Mouse (Mus musculus): Measurements from ENCODE around the gene Smco2. TPM values are rescaled to one million over a fixed set of nuclear protein-coding genes. Genes with fewer than 3 reads are reported as not detected.

Smco2 gene
- polyA plus RNA-seq (2012; rRNA removed), result not detected in 2 replicates

- Histone ChIP-seq H3K4me3 (ENCODE audit: extremely low read depth, insufficient read depth, insufficient read length) (no peak within 1 kb of the TSS), H3K4me1 (ENCODE audit: control insufficient read depth, insufficient read depth, insufficient read length) (no peaks in the 10 kb centered on the region; the same call in 1 of the 2 replicates), H3K27me3 (ENCODE audit: control insufficient read depth, insufficient read depth, low read length) (no peaks in the 10 kb centered on the region), H3K36me3 (ENCODE audit: control insufficient read depth, insufficient read depth, low read length) (no peaks in the 10 kb centered on the region), H3K27ac (ENCODE audit: insufficient read depth, low read length) (no peak within 1 kb of the TSS)
- WGBS, result 84% methylated on average over 4 of the region's 4 CpGs
- DNase-seq (ENCODE audit: low read depth in 1 of 2, low spot score in 2 of 2), result no peak
- TF ChIP-seq CTCF (IDR thresholded peaks at IDR 0.05; ENCODE audit: extremely low read depth, insufficient read depth, insufficient read length, insufficient replicate concordance) (no peak), POLR2A (IDR thresholded peaks at IDR 0.05; ENCODE audit: low read depth, low read length) (no peak)
These were observed at the start of gene Smco2 for GRCm38 (mm10) chr6:146850050-146850449. TSS of gene Smco2 (plus strand) at chr6:146850104.

- Histone ChIP-seq H3K36me3 (ENCODE audit: control insufficient read depth, insufficient read depth, low read length) (no peaks in the 10 kb centered on the region), H3K4me3 (ENCODE audit: extremely low read depth, insufficient read depth, insufficient read length) (no peak overlapping the region), H3K27me3 (ENCODE audit: control insufficient read depth, insufficient read depth, low read length) (no peaks in the 10 kb centered on the region), H3K4me1 (ENCODE audit: control insufficient read depth, insufficient read depth, insufficient read length) (no peaks in the 10 kb centered on the region), H3K27ac (ENCODE audit: insufficient read depth, low read length) (no peak overlapping the region)
- no peak for DNase-seq (ENCODE audit: low read depth in 1 of 2, low spot score in 2 of 2)
- no peak for TF ChIP-seq POLR2A (IDR thresholded peaks at IDR 0.05; ENCODE audit: low read depth, low read length)
- no peak for TF ChIP-seq CTCF (IDR thresholded peaks at IDR 0.05; ENCODE audit: extremely low read depth, insufficient read depth, insufficient read length, insufficient replicate concordance)
- WGBS, result 91% methylated on average over 6 of the region's 6 CpGs
These were observed 39.9 kb upstream of the Smco2 start for GRCm38 (mm10) chr6:146809991-146810390.

GRCm38 (mm10) chr6:146813007-146813406 lies 36.9 kb upstream of the Smco2 start:
- H3K27me3 ChIP-seq (ENCODE audit: control insufficient read depth, insufficient read depth, low read length), result no peaks in the 10 kb centered on the region
- no peak overlapping the region for H3K4me3 ChIP-seq (ENCODE audit: extremely low read depth, insufficient read depth, insufficient read length)
- 36% methylated on average over 5 of the region's 5 CpGs for WGBS
- DNase-seq (ENCODE audit: low read depth in 1 of 2, low spot score in 2 of 2), result no peak
- no peak overlapping the region for H3K27ac ChIP-seq (ENCODE audit: insufficient read depth, low read length)
- no peaks in the 10 kb centered on the region for H3K36me3 ChIP-seq (ENCODE audit: control insufficient read depth, insufficient read depth, low read length)
- TF ChIP-seq POLR2A (IDR thresholded peaks at IDR 0.05; ENCODE audit: low read depth, low read length) (no peak), CTCF (IDR thresholded peaks at IDR 0.05; ENCODE audit: extremely low read depth, insufficient read depth, insufficient read length, insufficient replicate concordance) (no peak)
- H3K4me1 ChIP-seq (ENCODE audit: control insufficient read depth, insufficient read depth, insufficient read length), result no peaks in the 10 kb centered on the region

- Histone ChIP-seq H3K4me1 (ENCODE audit: control insufficient read depth, insufficient read depth, insufficient read length) (no peaks in the 10 kb centered on the region), H3K36me3 (ENCODE audit: control insufficient read depth, insufficient read depth, low read length) (no peaks in the 10 kb centered on the region), H3K27ac (ENCODE audit: insufficient read depth, low read length) (no peak overlapping the region), H3K27me3 (ENCODE audit: control insufficient read depth, insufficient read depth, low read length) (no peaks in the 10 kb centered on the region), H3K4me3 (ENCODE audit: extremely low read depth, insufficient read depth, insufficient read length) (no peak overlapping the region)
- TF ChIP-seq CTCF (IDR thresholded peaks at IDR 0.05; ENCODE audit: extremely low read depth, insufficient read depth, insufficient read length, insufficient replicate concordance), result no peak
- TF ChIP-seq POLR2A (IDR thresholded peaks at IDR 0.05; ENCODE audit: low read depth, low read length), result no peak
- DNase-seq (ENCODE audit: low read depth in 1 of 2, low spot score in 2 of 2), result no peak
- 91% methylated on average over 29 of the region's 29 CpGs for WGBS
These were observed 29.5 kb upstream of the Smco2 start for GRCm38 (mm10) chr6:146820177-146820965.

- DNase-seq (ENCODE audit: low read depth in 1 of 2, low spot score in 2 of 2), result no peak
- no peak for TF ChIP-seq POLR2A (IDR thresholded peaks at IDR 0.05; ENCODE audit: low read depth, low read length)
- Histone ChIP-seq H3K27me3 (ENCODE audit: control insufficient read depth, insufficient read depth, low read length) (no peaks in the 10 kb centered on the region), H3K4me3 (ENCODE audit: extremely low read depth, insufficient read depth, insufficient read length) (no peak overlapping the region), H3K36me3 (ENCODE audit: control insufficient read depth, insufficient read depth, low read length) (no peaks in the 10 kb centered on the region), H3K27ac (ENCODE audit: insufficient read depth, low read length) (no peak overlapping the region), H3K4me1 (ENCODE audit: control insufficient read depth, insufficient read depth, insufficient read length) (no peaks in the 10 kb centered on the region)
- WGBS, result 70% methylated on average over 13 of the region's 13 CpGs
These were observed 27.9 kb upstream of the Smco2 start for GRCm38 (mm10) chr6:146821958-146822357.

GRCm38 (mm10) chr6:146824727-146825486 lies 25.0 kb upstream of the Smco2 start:
- WGBS, result 48% methylated on average over 16 of the region's 16 CpGs
- peak in 1 of 2 experiments; percentile 45 for DNase-seq (ENCODE audit: low read depth in 1 of 2, low spot score in 2 of 2)
- H3K27ac ChIP-seq (ENCODE audit: insufficient read depth, low read length), result no peak overlapping the region
- H3K4me1 ChIP-seq (ENCODE audit: control insufficient read depth, insufficient read depth, insufficient read length), result no peaks in the 10 kb centered on the region
- TF ChIP-seq POLR2A (IDR thresholded peaks at IDR 0.05; ENCODE audit: low read depth, low read length), result no peak
- peak; percentile 76; the same call in 1 of the 2 replicates for TF ChIP-seq CTCF (IDR thresholded peaks at IDR 0.05; ENCODE audit: extremely low read depth, insufficient read depth, insufficient read length, insufficient replicate concordance)
- no peaks in the 10 kb centered on the region for H3K36me3 ChIP-seq (ENCODE audit: control insufficient read depth, insufficient read depth, low read length)
- H3K4me3 ChIP-seq (ENCODE audit: extremely low read depth, insufficient read depth, insufficient read length), result no peak overlapping the region
- H3K27me3 ChIP-seq (ENCODE audit: control insufficient read depth, insufficient read depth, low read length), result no peaks in the 10 kb centered on the region

GRCm38 (mm10) chr6:146825487-146825773 lies 24.5 kb upstream of the Smco2 start:
- no peaks in the 10 kb centered on the region for H3K36me3 ChIP-seq (ENCODE audit: control insufficient read depth, insufficient read depth, low read length)
- 87% methylated on average over 1 of the region's 1 CpGs for WGBS
- no peak for DNase-seq (ENCODE audit: low read depth in 1 of 2, low spot score in 2 of 2)
- no peaks in the 10 kb centered on the region for H3K27me3 ChIP-seq (ENCODE audit: control insufficient read depth, insufficient read depth, low read length)
- TF ChIP-seq CTCF (IDR thresholded peaks at IDR 0.05; ENCODE audit: extremely low read depth, insufficient read depth, insufficient read length, insufficient replicate concordance), result no peak
- TF ChIP-seq POLR2A (IDR thresholded peaks at IDR 0.05; ENCODE audit: low read depth, low read length), result no peak
- H3K4me3 ChIP-seq (ENCODE audit: extremely low read depth, insufficient read depth, insufficient read length), result no peak overlapping the region
- no peaks in the 10 kb centered on the region for H3K4me1 ChIP-seq (ENCODE audit: control insufficient read depth, insufficient read depth, insufficient read length)
- H3K27ac ChIP-seq (ENCODE audit: insufficient read depth, low read length), result no peak overlapping the region

Measured in spleen, adult 2 months (tissue).